Mouse (Mus musculus) 416B (cell line): ENCODE measurements around the gene Etl4.
A peak's percentile ranks its signal among the peaks of the same experiment; 100 is the strongest.

Experiments used
- DNase-seq: peaks from one replicate; pipeline ENCODE4 v3.0.0; 2011; ENCODE audit warnings: low read depth

The Etl4 gene

GRCm38 (mm10) chr2:20520636-20521595, 611.3 kb downstream of the Etl4 start:
- no peak for DNase-seq

- no peak for DNase-seq
These were observed 612.2 kb downstream of the Etl4 start for GRCm38 (mm10) chr2:20521686-20522285.

- no peak for DNase-seq
These were observed 614.1 kb downstream of the Etl4 start for GRCm38 (mm10) chr2:20523636-20524035.

GRCm38 (mm10) chr2:20525879-20526593, 616.5 kb downstream of the Etl4 start:
- DNase-seq = no peak

GRCm38 (mm10) chr2:20526856-20527255, 617.3 kb downstream of the Etl4 start:
- no peak for DNase-seq

- DNase-seq = no peak
These were observed 623.0 kb downstream of the Etl4 start for GRCm38 (mm10) chr2:20532623-20533022.

- DNase-seq = no peak
These were observed 628.2 kb downstream of the Etl4 start for GRCm38 (mm10) chr2:20537785-20538184.

- DNase-seq = no peak
These were observed 629.3 kb downstream of the Etl4 start for GRCm38 (mm10) chr2:20538871-20539270.

GRCm38 (mm10) chr2:20541261-20541660, 631.7 kb downstream of the Etl4 start:
- DNase-seq = no peak

GRCm38 (mm10) chr2:20542286-20542685, 632.7 kb downstream of the Etl4 start:
- no peak for DNase-seq

- no peak for DNase-seq
These were observed 636.0 kb downstream of the Etl4 start for GRCm38 (mm10) chr2:20545624-20546023.

GRCm38 (mm10) chr2:20546496-20547348, 637.1 kb downstream of the Etl4 start:
- DNase-seq = no peak

GRCm38 (mm10) chr2:20547349-20547677, 637.7 kb downstream of the Etl4 start:
- no peak for DNase-seq

- DNase-seq = no peak
These were observed 638.4 kb downstream of the Etl4 start for GRCm38 (mm10) chr2:20547686-20548624.

- no peak for DNase-seq
These were observed 639.5 kb downstream of the Etl4 start for GRCm38 (mm10) chr2:20549065-20549464.

- no peak for DNase-seq
These were observed 640.4 kb downstream of the Etl4 start for GRCm38 (mm10) chr2:20549996-20550395.

- DNase-seq = no peak
These were observed 646.1 kb downstream of the Etl4 start for GRCm38 (mm10) chr2:20555706-20556105.

- DNase-seq = no peak
These were observed 649.5 kb downstream of the Etl4 start for GRCm38 (mm10) chr2:20559083-20559482.

- peak; percentile 54 for DNase-seq
These were observed 650.1 kb downstream of the Etl4 start for GRCm38 (mm10) chr2:20559723-20560122.

- DNase-seq = no peak
These were observed 651.0 kb downstream of the Etl4 start for GRCm38 (mm10) chr2:20560581-20560980.

GRCm38 (mm10) chr2:20563036-20563435, 653.5 kb downstream of the Etl4 start:
- DNase-seq = no peak
